Mouse (Mus musculus): ENCODE measurements at regions not wholly inside any gene's neighbourhood (a gene's known extent, or its start where the extent isn't known, plus 50 kb on each side); places are given as distances from the start of the nearest gene placed in this dataset.

DNA sequence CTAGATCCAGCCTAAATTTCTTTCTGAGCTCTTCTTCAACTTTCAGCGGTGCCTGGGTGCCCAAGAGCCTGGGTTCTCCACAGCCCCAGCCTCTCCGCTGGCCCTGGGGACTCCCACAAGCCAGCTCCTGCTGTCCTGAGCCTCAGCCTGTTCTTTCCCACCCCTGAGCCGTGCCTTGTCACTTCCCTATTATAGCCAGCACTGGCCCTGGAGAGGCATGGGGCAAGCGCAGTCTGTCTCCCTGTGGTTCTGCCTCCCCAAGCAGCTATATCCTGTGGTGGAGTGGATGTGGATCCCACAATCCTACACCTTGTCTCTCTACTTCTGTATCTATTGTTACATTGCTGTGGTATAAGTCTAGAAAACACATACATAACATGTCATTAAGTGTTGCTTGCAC is 128.6 kb upstream of the Hgf start:
- DNase-seq, result no peak

GRCm38 (mm10) chr5:16425302-16425701 is 128.0 kb upstream of the Hgf start:
- DNase-seq, result no peak

DNA sequence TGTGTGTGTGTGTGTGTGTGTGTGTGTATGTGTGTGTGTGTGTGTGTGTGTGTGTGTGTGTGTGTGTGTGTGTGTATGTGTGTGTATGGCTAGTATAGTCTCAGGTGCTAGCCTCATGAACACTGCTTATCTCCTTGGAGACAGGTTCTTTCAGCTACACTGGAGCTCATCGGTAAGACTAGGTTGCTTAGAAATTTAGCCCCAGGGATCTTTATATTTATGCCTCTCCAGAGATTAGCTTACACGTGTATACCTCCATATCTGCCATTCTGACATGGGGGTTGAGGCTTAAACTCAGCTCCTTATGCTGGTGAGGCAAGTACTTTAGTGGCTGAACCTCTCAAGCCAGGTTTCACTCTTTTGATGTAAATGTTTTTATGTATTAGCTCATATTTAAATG is 127.0 kb upstream of the Hgf start:
- no peak for DNase-seq

DNA sequence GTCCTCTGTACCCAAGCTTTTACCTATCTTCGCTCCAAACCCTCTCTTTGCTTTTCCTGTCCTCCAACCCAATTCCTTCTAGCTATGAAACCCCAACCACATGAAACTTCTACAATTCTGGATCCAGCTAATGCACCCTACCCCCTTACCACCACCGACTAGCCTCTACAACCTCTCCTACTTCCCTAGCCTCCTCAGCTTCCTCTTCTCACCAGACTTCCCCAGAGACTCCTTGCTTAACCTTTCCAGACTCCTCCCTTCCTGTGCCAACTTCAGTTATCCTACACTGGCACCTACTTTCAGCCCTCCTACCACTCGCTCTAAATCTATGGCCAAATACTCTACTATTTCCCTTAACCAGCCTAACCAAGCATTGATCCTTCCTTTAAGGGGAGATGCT is 118.7 kb upstream of the Hgf start:
- DNase-seq, result no peak

- no peak for DNase-seq
These were observed 108.2 kb upstream of the Hgf start for GRCm38 (mm10) chr5:16445056-16445455.

DNA sequence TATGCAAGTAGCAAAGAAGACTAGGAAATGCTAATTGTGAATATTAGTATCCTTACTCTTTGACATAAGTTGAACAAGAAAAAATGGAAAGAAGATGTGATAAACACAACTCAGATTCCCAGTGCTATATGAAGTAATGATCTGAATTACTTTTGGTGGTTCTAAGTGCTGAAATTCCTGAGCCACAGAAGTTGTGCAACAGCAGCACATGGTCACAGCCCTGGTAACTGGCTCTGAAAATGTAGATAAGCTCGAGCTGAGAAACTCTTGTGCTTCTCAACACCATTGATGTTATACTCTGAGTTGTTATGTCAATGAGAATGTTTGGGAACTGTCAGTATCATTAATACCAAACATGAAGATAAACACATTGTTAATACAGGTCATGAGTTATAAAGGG is 106.3 kb upstream of the Hgf start:
- no peak for DNase-seq

DNA sequence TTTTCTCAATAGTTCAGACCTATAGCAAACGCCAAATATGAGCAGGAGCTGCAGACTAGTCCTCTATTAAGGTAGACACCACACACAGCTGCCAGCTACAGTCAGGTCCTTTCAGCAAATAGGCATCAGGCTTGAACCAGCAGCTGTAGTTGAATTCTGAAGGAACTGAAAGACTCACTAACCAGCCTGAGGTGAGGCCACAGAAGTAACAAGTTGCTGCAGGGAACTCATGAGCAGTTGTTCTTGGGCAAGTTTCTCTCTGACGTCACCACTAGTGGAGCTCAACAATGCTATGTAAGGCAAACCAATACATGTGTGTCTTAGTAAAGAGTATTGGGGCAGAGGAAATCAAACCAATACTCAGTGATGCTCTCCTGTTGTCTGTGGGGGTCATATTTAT is 91.5 kb upstream of the Hgf start:
- DNase-seq, result no peak

DNA sequence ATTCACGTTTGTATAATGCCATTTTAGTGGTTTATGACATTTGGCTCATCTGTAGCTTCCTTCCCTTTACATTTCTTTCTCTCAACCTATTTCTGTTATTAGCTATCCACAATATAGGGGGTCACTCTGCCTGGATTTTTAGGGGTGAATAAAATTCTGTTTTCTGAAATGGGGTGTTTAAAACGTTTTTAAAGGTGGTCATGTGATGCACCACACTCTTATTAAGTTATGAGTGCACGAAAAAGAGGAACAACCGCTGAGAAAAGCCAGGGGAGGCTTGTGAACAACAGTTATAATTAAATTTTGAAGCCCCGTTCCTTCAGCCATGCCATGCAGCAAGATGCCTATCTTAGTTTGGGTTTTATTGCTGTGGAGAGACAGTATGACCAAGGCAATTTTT is 87.0 kb upstream of the Hgf start:
- DNase-seq, result no peak

- DNase-seq, result no peak
These were observed 84.7 kb upstream of the Hgf start for GRCm38 (mm10) chr5:16468560-16468959.

GRCm38 (mm10) chr5:16469221-16469620 is 84.1 kb upstream of the Hgf start:
- DNase-seq, result no peak

DNA sequence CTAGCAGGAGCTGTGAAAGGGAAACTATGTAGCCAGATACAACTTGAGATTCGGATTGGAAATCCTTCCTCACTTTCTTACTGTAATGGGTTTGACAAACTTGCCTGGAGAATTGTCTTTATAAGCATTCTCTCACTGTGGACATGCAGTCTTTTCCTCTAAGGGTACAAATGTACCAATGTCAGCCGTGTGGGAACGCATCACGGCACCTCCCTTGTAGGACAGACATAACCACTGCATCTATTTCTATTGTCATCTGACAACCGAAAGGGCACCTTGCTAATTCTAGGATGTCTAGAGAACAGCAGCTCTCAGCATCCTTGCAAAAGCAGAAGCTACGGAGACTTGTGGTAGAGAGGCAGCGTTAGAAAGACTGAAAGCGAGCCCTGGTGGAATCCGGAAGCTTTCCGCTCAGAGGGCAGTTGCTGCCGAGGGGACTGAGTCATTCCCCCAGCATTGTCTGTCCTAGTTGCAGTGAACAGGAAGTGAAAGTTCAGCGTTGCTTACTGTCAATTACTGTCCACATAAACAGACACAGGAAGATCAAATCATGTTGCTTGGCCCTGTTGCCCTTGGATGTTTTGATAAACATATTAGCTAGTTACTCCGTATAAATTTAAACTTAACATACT is 83.5 kb upstream of the Hgf start:
- peak; percentile 11 to 15 for DNase-seq

DNA sequence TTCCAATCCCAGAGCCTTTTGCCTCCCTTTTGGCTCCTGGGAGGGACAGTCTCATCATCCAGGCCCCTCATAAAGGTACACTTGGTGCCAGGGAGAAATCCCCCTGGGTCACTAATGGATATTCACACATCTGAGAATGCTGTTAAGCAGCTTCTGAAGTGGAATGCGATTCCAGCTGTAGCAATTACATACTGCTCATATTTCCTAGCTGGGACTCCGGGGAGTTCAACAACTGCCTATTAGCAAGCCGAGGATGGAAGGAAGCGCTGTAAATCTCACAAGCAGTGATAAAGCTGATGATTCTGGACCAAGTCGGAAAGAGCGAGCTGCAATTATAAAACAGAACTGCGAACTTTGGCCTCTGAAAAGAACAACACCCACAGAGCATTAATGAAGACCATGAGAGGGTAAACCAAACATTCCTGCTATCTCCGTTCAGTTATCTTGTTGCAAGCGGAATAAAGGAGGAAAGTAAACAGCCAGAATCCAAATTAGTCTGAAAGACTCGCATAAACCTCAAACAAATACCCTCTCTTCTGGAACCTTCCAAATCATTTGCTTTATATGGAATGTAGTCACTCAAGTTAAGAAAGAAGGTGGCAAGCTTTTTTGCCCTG is 82.8 kb upstream of the Hgf start:
- DNase-seq, result no peak

DNA sequence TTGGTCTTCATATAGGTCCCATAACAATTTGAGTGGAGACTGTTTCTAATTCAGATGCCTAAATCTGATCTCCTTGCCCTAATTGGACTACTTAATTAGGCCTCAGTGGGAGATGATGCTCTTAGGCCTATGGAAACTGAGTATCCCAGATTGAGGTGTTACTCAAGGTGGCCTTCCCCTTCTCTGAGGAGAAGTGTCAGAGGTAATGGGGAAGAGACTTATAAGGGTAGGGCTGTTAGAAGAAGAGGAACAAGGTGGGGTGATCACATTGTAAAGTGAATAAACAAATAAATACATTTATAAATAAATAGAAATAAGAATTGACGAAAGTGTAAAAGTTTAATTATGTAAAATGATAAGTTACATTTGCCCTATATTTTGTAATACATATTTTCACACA is 65.3 kb upstream of the Hgf start:
- no peak for DNase-seq

DNA sequence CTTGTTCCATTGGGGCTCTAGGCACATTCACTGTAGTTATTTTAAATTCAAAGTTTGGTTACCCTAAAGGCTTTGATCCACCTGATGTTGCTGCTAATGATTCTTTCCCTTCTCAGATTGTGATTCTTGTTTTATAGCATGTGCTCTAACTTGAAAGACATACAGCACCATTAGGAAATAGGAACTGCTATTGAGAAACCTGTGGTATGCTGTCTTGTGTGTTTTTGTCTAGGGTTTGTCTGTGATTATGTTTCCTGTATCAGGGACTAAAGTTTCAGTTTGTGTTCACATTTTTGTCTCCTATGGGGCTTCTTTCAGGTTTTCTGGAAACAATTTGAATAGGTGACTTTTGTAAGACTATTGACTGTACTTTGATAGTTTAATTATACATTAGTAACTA is 63.5 kb upstream of the Hgf start:
- no peak for DNase-seq

GRCm38 (mm10) chr5:16499891-16500290 is 53.4 kb upstream of the Hgf start:
- DNase-seq, result no peak

Measured in spleen, adult 18-20 months (tissue).